ENCODE assay signal across 16 mouse cellular contexts in genomic region chr17:70921681-70922080, GRCm38 (mm10).
"Had no signal": no experiment of that assay in that cellular context is flagged by ENCODE, and none has a peak within 500 bp of the region (broad histone marks: within the 10 kb centered on the region; RNA-seq: fewer than 3 reads in every experiment).

No protein-coding gene starts in this region.

- H3K36me3 ChIP-seq: liver, embryonic 13.5 days; midbrain, embryonic 12.5 days; midbrain, embryonic 15.5 days; neural tube, embryonic 12.5 days; neural tube, embryonic 15.5 days had no signal

- H3K27me3 ChIP-seq: liver, embryonic 13.5 days; midbrain, embryonic 12.5 days; midbrain, embryonic 15.5 days; neural tube, embryonic 12.5 days; neural tube, embryonic 15.5 days had no signal

- H3K9ac ChIP-seq: liver, embryonic 13.5 days; midbrain, embryonic 12.5 days; midbrain, embryonic 15.5 days; neural tube, embryonic 12.5 days; neural tube, embryonic 15.5 days had no signal

- H3K4me2 ChIP-seq: liver, embryonic 13.5 days; midbrain, embryonic 12.5 days; midbrain, embryonic 15.5 days; neural tube, embryonic 12.5 days; neural tube, embryonic 15.5 days had no signal

- DNase-seq: kidney, adult 18-20 months; kidney, adult 9 months; kidney, postnatal 14 days; kidney, postnatal 4 days; liver, embryonic 13.5 days; lung, adult 2 months; lung, postnatal 14 days; lung, postnatal 4 days; right cerebral cortex, adult 18-20 months; right cerebral cortex, postnatal 14 days; thymus, postnatal 25 days had no signal

- H3K4me3 ChIP-seq: left cerebral cortex, adult 2 months; liver, embryonic 13.5 days; midbrain, embryonic 12.5 days; midbrain, embryonic 15.5 days; neural tube, embryonic 12.5 days; neural tube, embryonic 15.5 days had no signal

- H3K9me3 ChIP-seq: liver, embryonic 13.5 days; midbrain, embryonic 12.5 days; midbrain, embryonic 15.5 days; neural tube, embryonic 12.5 days; neural tube, embryonic 15.5 days had no signal

- H3K27ac ChIP-seq: left cerebral cortex, adult 2 months; liver, embryonic 13.5 days; midbrain, embryonic 12.5 days; midbrain, embryonic 15.5 days; neural tube, embryonic 12.5 days; neural tube, embryonic 15.5 days had no signal

- ATAC-seq: midbrain, embryonic 15.5 days had no signal

- H3K4me1 ChIP-seq: liver, embryonic 13.5 days; midbrain, embryonic 15.5 days had no signal
